Mouse (Mus musculus): ENCODE results near the gene Fbxo31. TPM values are rescaled to one million over a fixed set of nuclear protein-coding genes. Genes with fewer than 3 reads are reported as not detected.
"Not testable (repeated sequence)": the region's sequence is repeated elsewhere in the genome, so short reads cannot be mapped to it uniquely, and the experiment has no call there.

Gene Fbxo31
- total and polyA plus RNA-seq, 3 experiments, result 4.9 to 25.3 (median 5.9) TPM

DNA sequence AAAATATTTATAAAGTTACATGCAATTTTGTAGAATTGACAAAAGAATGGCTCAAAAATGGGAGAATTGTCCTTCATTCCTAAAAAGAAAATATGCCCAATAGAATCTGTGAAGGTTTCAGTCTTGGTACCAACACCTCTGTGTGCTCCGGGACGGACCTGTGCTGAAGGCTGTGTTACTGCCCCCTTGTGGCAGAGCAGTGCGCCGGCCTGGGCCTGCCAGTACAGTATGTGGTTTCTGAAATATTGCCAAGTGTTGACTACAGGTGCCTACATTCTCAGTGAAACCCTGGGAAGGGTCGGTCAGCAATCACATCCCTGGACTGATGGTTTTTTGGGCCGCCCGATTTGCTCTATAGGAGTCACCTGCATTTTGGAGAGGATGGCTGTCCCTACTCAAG is 20.3 kb upstream of the Fbxo31 start:
- ATAC-seq (ENCODE audit: extremely low read depth, insufficient number of reproducible peaks, low FRiP score, poor library complexity, severe bottlenecking), result peak; percentile 72; the same call in 1 of the 2 replicates
- H3K4me1 ChIP-seq (ENCODE audit: insufficient read depth, low read depth, low read length), result no peaks in the 10 kb centered on the region
- TF ChIP-seq GATA1 (IDR thresholded peaks at IDR 0.05; ENCODE audit: borderline replicate concordance, low read length), result no peak
- peak; percentile 61 for TF ChIP-seq CTCF (IDR thresholded peaks at IDR 0.05; ENCODE audit: low read depth, low read length)
- no peak overlapping the region for H3K4me3 ChIP-seq (ENCODE audit: low read depth, low read length)
- peaks cover 54% of the 10 kb centered on the region for H3K36me3 ChIP-seq (replicated peaks)
- no peaks in the 10 kb centered on the region for H3K9me3 ChIP-seq (replicated peaks)
- peak; percentile 41 for DNase-seq (ENCODE audit: low spot score)
- H3K27me3 ChIP-seq (ENCODE audit: insufficient read depth, low read length), result no peaks in the 10 kb centered on the region

DNA sequence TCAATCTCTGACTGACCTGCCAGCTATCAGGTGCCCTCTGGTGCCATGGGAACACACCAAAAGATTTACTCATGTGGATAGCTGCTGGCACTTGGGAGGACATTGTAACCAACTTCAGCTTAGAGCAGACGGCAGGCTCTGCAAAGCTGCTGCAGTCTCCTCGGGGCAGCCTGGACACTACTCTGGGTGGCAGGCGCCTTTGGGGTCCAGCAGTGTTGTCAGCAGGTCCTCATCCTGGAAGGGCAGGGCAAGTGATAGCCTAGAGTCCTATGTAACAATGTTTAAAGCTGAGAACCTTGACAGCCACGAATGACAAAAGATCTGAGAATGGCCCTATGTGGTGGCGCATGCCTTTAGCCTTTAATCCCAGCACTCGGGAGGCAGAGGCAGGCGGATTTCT is 19.6 kb upstream of the Fbxo31 start:
- no peak for TF ChIP-seq TAL1 (conservative IDR thresholded peaks at IDR 0.05; ENCODE audit: low read depth, low read length)
- no peak for TF ChIP-seq CTCF (IDR thresholded peaks at IDR 0.05; ENCODE audit: low read depth, low read length)
- H3K36me3 ChIP-seq (replicated peaks), result peaks cover 61% of the 10 kb centered on the region

DNA sequence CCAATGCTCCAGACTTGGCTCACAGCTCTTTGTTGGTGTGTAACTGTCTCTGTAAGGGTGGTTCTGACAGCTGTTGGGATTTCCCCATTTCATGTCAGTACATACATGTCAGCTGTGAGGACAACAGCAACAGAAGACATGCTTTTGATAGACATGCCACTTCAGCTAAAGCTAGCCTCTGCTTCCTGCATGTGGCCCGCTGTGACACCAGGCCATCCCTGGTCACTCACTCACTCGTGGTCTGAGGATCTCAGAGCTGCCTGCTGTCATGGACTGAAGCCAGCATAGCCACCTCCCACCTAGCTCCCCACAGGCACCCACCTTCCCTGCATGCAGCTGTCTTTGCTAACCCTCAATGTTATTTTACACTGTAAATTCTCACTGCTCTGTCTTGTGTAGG is 18.9 kb upstream of the Fbxo31 start:
- DNase-seq (ENCODE audit: low spot score); H3K27me3 ChIP-seq (ENCODE audit: insufficient read depth, low read length); H3K9me3 ChIP-seq (replicated peaks); H3K4me3 ChIP-seq (ENCODE audit: low read depth, low read length); H3K4me1 ChIP-seq (ENCODE audit: insufficient read depth, low read depth, low read length); ATAC-seq (ENCODE audit: extremely low read depth, insufficient number of reproducible peaks, low FRiP score, poor library complexity, severe bottlenecking): not testable (repeated sequence)
- peaks cover 68% of the 10 kb centered on the region for H3K36me3 ChIP-seq (replicated peaks)

More for the DNA sequence above, 19.6 kb upstream of the Fbxo31 start:
- H3K9me3 ChIP-seq (replicated peaks), result no peaks in the 10 kb centered on the region
- H3K27me3 ChIP-seq (ENCODE audit: insufficient read depth, low read length), result no peaks in the 10 kb centered on the region
- H3K4me3 ChIP-seq (ENCODE audit: low read depth, low read length), result no peak overlapping the region
- DNase-seq (ENCODE audit: low spot score), result no peak
- no peak for ATAC-seq (ENCODE audit: extremely low read depth, insufficient number of reproducible peaks, low FRiP score, poor library complexity, severe bottlenecking)
- no peaks in the 10 kb centered on the region for H3K4me1 ChIP-seq (ENCODE audit: insufficient read depth, low read depth, low read length)

DNA sequence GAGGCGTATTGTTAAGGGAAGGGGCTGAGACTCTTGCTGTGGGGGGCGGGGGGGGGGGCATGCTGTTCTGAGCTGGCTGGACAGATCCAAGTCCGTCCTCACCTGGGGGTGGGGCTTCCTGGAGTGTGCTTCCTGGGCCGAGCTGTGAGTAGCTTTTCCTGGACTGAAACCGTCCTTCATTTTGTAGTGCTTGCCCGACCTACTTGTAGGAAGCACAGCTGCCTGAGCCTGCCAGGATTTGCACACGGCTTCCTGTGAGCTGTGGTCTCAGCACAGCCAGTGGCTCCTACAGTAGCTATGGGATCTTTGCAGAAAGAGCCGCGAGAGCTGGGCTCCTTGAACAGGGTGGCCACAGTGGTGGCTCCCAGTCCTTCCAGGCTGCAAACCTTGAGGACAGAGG is 15.4 kb upstream of the Fbxo31 start:
- no peak for TF ChIP-seq TAL1 (conservative IDR thresholded peaks at IDR 0.05; ENCODE audit: low read depth, low read length)
- no peak for TF ChIP-seq CTCF (IDR thresholded peaks at IDR 0.05; ENCODE audit: low read depth, low read length)
- TF ChIP-seq GATA2 (IDR thresholded peaks at IDR 0.05; ENCODE audit: borderline replicate concordance, low read depth, low read length), result no peak
- no peak for TF ChIP-seq POLR2AphosphoS5 (IDR thresholded peaks at IDR 0.05; ENCODE audit: insufficient replicate concordance, low read depth, low read length)
- TF ChIP-seq GATA1 (IDR thresholded peaks at IDR 0.05; ENCODE audit: borderline replicate concordance, low read length), result no peak
- ATAC-seq (ENCODE audit: extremely low read depth, insufficient number of reproducible peaks, low FRiP score, poor library complexity, severe bottlenecking) (no peak), DNase-seq (ENCODE audit: low spot score) (no peak)
- peaks cover 32% of the 10 kb centered on the region for H3K4me1 ChIP-seq (ENCODE audit: insufficient read depth, low read depth, low read length)
- no peak overlapping the region for H3K4me3 ChIP-seq (ENCODE audit: low read depth, low read length)
- H3K27me3 ChIP-seq (ENCODE audit: insufficient read depth, low read length), result no peaks in the 10 kb centered on the region
- no peaks in the 10 kb centered on the region for H3K9me3 ChIP-seq (replicated peaks)
- peaks cover 67% of the 10 kb centered on the region for H3K36me3 ChIP-seq (replicated peaks)

DNA sequence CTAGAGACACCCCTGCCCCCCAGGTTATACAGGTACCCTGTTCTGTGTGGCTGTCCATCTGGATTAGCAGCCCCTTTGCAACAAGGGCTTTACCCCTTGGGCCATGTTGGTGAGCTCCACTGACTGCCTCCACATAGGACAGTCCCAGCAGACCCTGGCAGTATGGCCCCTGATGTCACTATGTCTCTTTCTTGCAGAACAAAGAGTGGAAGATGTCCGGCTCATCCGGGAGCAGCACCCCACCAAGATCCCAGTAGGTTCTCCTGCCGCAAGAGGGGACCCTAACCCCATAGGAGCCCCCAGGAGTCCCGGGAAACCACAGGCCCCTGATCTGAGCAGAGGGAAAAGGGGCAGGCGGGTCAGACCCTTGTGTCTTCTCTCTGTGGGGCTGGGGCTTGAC is 14.7 kb upstream of the Fbxo31 start:
- no peak overlapping the region; the same call in 1 of the 2 replicates for H3K4me3 ChIP-seq (ENCODE audit: low read depth, low read length)
- H3K36me3 ChIP-seq (replicated peaks), result peaks cover 63% of the 10 kb centered on the region
- TF ChIP-seq CTCF (IDR thresholded peaks at IDR 0.05; ENCODE audit: low read depth, low read length), result no peak
- no peak for TF ChIP-seq POLR2AphosphoS5 (IDR thresholded peaks at IDR 0.05; ENCODE audit: insufficient replicate concordance, low read depth, low read length)
- TF ChIP-seq GATA2 (IDR thresholded peaks at IDR 0.05; ENCODE audit: borderline replicate concordance, low read depth, low read length), result no peak
- TF ChIP-seq GATA1 (IDR thresholded peaks at IDR 0.05; ENCODE audit: borderline replicate concordance, low read length), result no peak
- no peak for TF ChIP-seq TAL1 (conservative IDR thresholded peaks at IDR 0.05; ENCODE audit: low read depth, low read length)
- no peaks in the 10 kb centered on the region for H3K9me3 ChIP-seq (replicated peaks)
- no peaks in the 10 kb centered on the region for H3K27me3 ChIP-seq (ENCODE audit: insufficient read depth, low read length)
- DNase-seq (ENCODE audit: low spot score), result no peak
- H3K4me1 ChIP-seq (ENCODE audit: insufficient read depth, low read depth, low read length), result peaks cover 38% of the 10 kb centered on the region
- ATAC-seq (ENCODE audit: extremely low read depth, insufficient number of reproducible peaks, low FRiP score, poor library complexity, severe bottlenecking), result no peak

DNA sequence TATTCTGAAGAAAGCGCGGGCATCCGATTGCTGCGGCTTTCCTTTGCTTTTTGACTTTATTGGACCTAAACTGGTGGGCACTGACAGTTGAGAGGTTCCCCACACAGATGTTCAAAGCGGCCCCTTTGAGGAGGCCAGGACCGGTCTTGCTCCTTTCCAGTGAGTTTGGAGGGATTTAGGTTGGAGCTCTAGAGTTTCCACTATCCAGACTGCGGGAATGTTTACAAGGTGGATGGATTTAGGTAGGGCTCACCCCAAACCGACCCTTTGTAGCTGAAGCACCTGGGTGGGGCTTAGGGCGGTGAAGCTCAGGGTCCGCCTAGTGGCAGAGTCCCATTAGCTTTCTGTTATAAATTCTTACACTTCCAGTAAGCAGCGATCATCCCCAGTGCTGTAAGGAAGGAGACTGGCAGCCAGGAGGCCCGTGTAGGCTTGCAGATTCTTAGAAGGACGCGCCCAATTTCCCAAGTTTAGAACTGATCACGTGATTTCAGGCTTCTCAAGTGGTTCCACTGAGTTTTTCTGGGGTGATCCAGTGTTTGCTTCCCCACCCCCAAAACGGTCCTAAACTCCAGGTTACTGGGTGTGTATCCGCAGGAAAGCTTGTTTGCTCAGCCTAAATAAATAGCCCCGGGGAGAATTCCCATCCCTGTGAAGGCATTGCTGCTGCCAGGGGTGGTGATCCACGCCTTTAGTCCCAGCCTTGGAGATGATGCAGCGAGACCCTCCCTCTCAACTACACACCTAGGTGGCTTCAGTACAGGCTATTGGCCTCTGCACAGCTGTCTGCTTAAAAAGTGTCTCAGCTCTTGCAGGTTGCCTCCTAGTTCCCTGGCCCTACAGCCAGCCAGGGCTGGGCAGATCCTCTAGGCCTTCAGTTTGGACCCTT is 12.8 kb upstream of the Fbxo31 start:
- Histone ChIP-seq H3K36me3 (replicated peaks) (peaks cover 48% of the 10 kb centered on the region), H3K9me3 (replicated peaks) (no peaks in the 10 kb centered on the region), H3K27me3 (ENCODE audit: insufficient read depth, low read length) (no peaks in the 10 kb centered on the region), H3K4me3 (ENCODE audit: low read depth, low read length) (peak overlapping the region; percentile 96), H3K4me1 (ENCODE audit: insufficient read depth, low read depth, low read length) (peaks cover 38% of the 10 kb centered on the region)
- no peak for TF ChIP-seq TAL1 (conservative IDR thresholded peaks at IDR 0.05; ENCODE audit: low read depth, low read length)
- TF ChIP-seq POLR2AphosphoS5 (IDR thresholded peaks at IDR 0.05; ENCODE audit: insufficient replicate concordance, low read depth, low read length), result no peak
- TF ChIP-seq GATA2 (IDR thresholded peaks at IDR 0.05; ENCODE audit: borderline replicate concordance, low read depth, low read length), result no peak
- no peak for TF ChIP-seq GATA1 (IDR thresholded peaks at IDR 0.05; ENCODE audit: borderline replicate concordance, low read length)
- no peak for TF ChIP-seq CTCF (IDR thresholded peaks at IDR 0.05; ENCODE audit: low read depth, low read length)
- ATAC-seq (ENCODE audit: extremely low read depth, insufficient number of reproducible peaks, low FRiP score, poor library complexity, severe bottlenecking), result peak; percentile 78
- DNase-seq (ENCODE audit: low spot score), result peak; percentile 80
